ENCODE assay signal across 8 mouse cellular contexts in genomic region chr10:18197206-18197979, GRCm38 (mm10). TPM values are rescaled to one million over a fixed set of nuclear protein-coding genes. Genes with fewer than 3 reads are reported as not detected.
A peak's percentile ranks its signal among the peaks of the same experiment; 100 is the strongest.
DNase-seq lines count a peak whose midpoint lies in the region; ATAC-seq and TF ChIP-seq lines count a peak whose summit lies in the region.

No protein-coding gene starts in this region.

- WGBS in forebrain, embryonic 12.5 days, result 62% methylated on average over 14 of the region's 14 CpGs
- WGBS in neural tube, embryonic 14.5 days, result 59% methylated on average over 14 of the region's 14 CpGs
- 36% methylated on average over 14 of the region's 14 CpGs for WGBS in thymus, adult 2 months

- TF ChIP-seq CTCF in layer of hippocampus, adult 2 months (conservative IDR thresholded peaks at IDR 0.05), result peak; percentile 98
- no peak for TF ChIP-seq CTCF in thymus, adult 2 months (IDR thresholded peaks at IDR 0.05; ENCODE audit: borderline replicate concordance, control insufficient read depth, extremely low read depth, insufficient read depth, low read length, poor library complexity)

- no peaks in the 10 kb centered on the region for H3K27me3 ChIP-seq in forebrain, embryonic 12.5 days
- H3K27me3 ChIP-seq in neural tube, embryonic 14.5 days (ENCODE audit: control insufficient read depth, insufficient read depth, low read length), result no peaks in the 10 kb centered on the region
- H3K27me3 ChIP-seq in thymus, adult 2 months (ENCODE audit: control insufficient read depth, insufficient read depth, low read length), result no peaks in the 10 kb centered on the region

- no peaks in the 10 kb centered on the region for H3K36me3 ChIP-seq in forebrain, embryonic 12.5 days (replicated peaks)
- H3K36me3 ChIP-seq in neural tube, embryonic 14.5 days (ENCODE audit: control insufficient read depth, insufficient read depth, low read length), result no peaks in the 10 kb centered on the region
- H3K36me3 ChIP-seq in thymus, adult 2 months (ENCODE audit: control insufficient read depth, insufficient read depth, low read length), result no peaks in the 10 kb centered on the region

- TF ChIP-seq POLR2A in thymus, adult 2 months (IDR thresholded peaks at IDR 0.05; ENCODE audit: control insufficient read depth, extremely low read depth, insufficient read depth, low read length, poor library complexity), result no peak

- no peak overlapping the region for H3K4me3 ChIP-seq in forebrain, embryonic 12.5 days (replicated peaks)
- peak overlapping the region; percentile 58 for H3K4me3 ChIP-seq in layer of hippocampus, adult 2 months
- no peak overlapping the region for H3K4me3 ChIP-seq in neural tube, embryonic 14.5 days (ENCODE audit: low read depth, low read length)
- H3K4me3 ChIP-seq in thymus, adult 2 months (ENCODE audit: control insufficient read depth, insufficient read depth, low read length), result peak overlapping the region; percentile 36; the same call in 1 of the 2 replicates

- H3K9ac ChIP-seq in forebrain, embryonic 12.5 days, result no peak overlapping the region
- H3K9ac ChIP-seq in neural tube, embryonic 14.5 days (replicated peaks; ENCODE audit: low read depth, low read length), result no peak overlapping the region

- DNase-seq in MN1 (ENCODE audit: low spot score), result peak; percentile 91
- peak; percentile 68 to 87 for DNase-seq in layer of hippocampus, adult 2 months (ENCODE audit: low spot score in 2 of 2)
- DNase-seq in lung, adult 18-20 months, result peak; percentile 47 to 77
- DNase-seq in thymus, adult 2 months, result peak; percentile 76

- no peaks in the 10 kb centered on the region for H3K9me3 ChIP-seq in forebrain, embryonic 12.5 days
- no peaks in the 10 kb centered on the region for H3K9me3 ChIP-seq in neural tube, embryonic 14.5 days (ENCODE audit: control insufficient read depth, low read length)

- peaks cover 6% of the 10 kb centered on the region for H3K4me1 ChIP-seq in forebrain, embryonic 12.5 days
- no peaks in the 10 kb centered on the region for H3K4me1 ChIP-seq in neural tube, embryonic 14.5 days (ENCODE audit: control insufficient read depth, insufficient read depth, low read length)
- H3K4me1 ChIP-seq in thymus, adult 2 months (replicated peaks; ENCODE audit: control insufficient read depth, insufficient read depth, low read length), result no peaks in the 10 kb centered on the region

- ATAC-seq in cerebellum, adult (ENCODE audit: insufficient number of reproducible peaks, low FRiP score, low TSS enrichment), result peak; percentile 81
- peak; percentile 64; the same call in 1 of the 2 replicates for ATAC-seq in forebrain, embryonic 12.5 days (ENCODE audit: low FRiP score)
- ATAC-seq in hematopoietic stem cell, adult 5-6 weeks (replicated peaks in 1 of 2; ENCODE audit: insufficient read depth in 1 of 2, low FRiP score in 2 of 2, low TSS enrichment in 1 of 2, low read depth in 1 of 2, poor library complexity in 2 of 2, severe bottlenecking in 2 of 2), result peak; percentile 83 to 84
- ATAC-seq in neural tube, embryonic 14.5 days (ENCODE audit: low read depth), result peak; percentile 62; the same call in 1 of the 2 replicates

- no peak overlapping the region for H3K27ac ChIP-seq in forebrain, embryonic 12.5 days
- H3K27ac ChIP-seq in layer of hippocampus, adult 2 months, result no peak overlapping the region
- H3K27ac ChIP-seq in neural tube, embryonic 14.5 days (ENCODE audit: low read depth, low read length), result no peak overlapping the region
- no peak overlapping the region for H3K27ac ChIP-seq in thymus, adult 2 months (ENCODE audit: control insufficient read depth, insufficient read depth, low read length)

- H3K4me2 ChIP-seq in forebrain, embryonic 12.5 days, result peak overlapping the region; percentile 40
- H3K4me2 ChIP-seq in neural tube, embryonic 14.5 days (ENCODE audit: low read depth, low read length), result no peak overlapping the region

RNA-seq across cellular contexts. Expression of gene Ect2l, which starts 13.3 kb away (rescaled TPM):
- polyA plus RNA-seq in forebrain, embryonic 12.5 days (2016; fragmentation: Nextera tagmentation; extraction: Ambion mirVana), result 0.41 TPM in 2 replicates
- 0.88 TPM in 1 of 2 replicates, not detected in the other for total RNA-seq in hematopoietic stem cell, adult 5-6 weeks (2017)
- total RNA-seq in layer of hippocampus, adult 2 months (2021), result under 1 TPM; 0.49 to 0.61 TPM
- 0.28 and 0.70 TPM in 2 replicates for polyA plus RNA-seq in neural tube, embryonic 14.5 days (2014; fragmentation: Nextera tagmentation; extraction: Ambion mirVana)
- 0.22 and 0.41 TPM in 2 replicates for polyA plus RNA-seq in thymus, adult 2 months (2012; rRNA removed)

RNA-seq across cellular contexts. Expression of gene Ccdc28a, which starts 37.4 kb away (rescaled TPM):
- 6.1 and 7.3 TPM in 2 replicates for polyA plus RNA-seq in forebrain, embryonic 12.5 days (2016; fragmentation: Nextera tagmentation; extraction: Ambion mirVana)
- 16.9 and 20.1 TPM in 2 replicates for total RNA-seq in hematopoietic stem cell, adult 5-6 weeks (2017)
- total RNA-seq in layer of hippocampus, adult 2 months (2021), result 10 to 100 TPM; 29.8 to 33.3 TPM
- polyA plus RNA-seq in neural tube, embryonic 14.5 days (2014; fragmentation: Nextera tagmentation; extraction: Ambion mirVana), result 6.1 and 7.5 TPM in 2 replicates
- 27.8 and 40.5 TPM in 2 replicates for polyA plus RNA-seq in thymus, adult 2 months (2012; rRNA removed)

Comparison
In these comparisons a context has a peak if more than half of its experiments do, and no peak if none do; other contexts are left out.
1. H3K4me3 ChIP-seq: peak in layer of hippocampus, adult 2 months (single experiment) and thymus, adult 2 months (single experiment); none in forebrain, embryonic 12.5 days (single experiment) and neural tube, embryonic 14.5 days (single experiment).
2. Peak in every context shown above with its lines, with median percentiles within 50 percentile points of each other: DNase-seq and ATAC-seq.